Mouse (Mus musculus) brain, embryonic 14.5 days (tissue): Measurements from ENCODE around the gene Ptrh2.

ENCODE experiments used
- CTCF ChIP-seq: fragments of 200-500 bp; IDR thresholded peaks from 2 replicates; pipeline ENCODE4 v1.5.1; 2012; ENCODE audit warnings: inconsistent platforms, mild to moderate bottlenecking, moderate library complexity, borderline replicate concordance; ENCODE audit not compliant: insufficient read depth, insufficient read length; ENCODE audit errors: extremely low read depth
- POLR2A ChIP-seq: fragments of 200-500 bp; IDR thresholded peaks from 2 replicates; pipeline ENCODE4 v1.6.1; 2012; ENCODE audit warnings: mild to moderate bottlenecking, inconsistent platforms, borderline replicate concordance; ENCODE audit not compliant: poor library complexity, insufficient read depth, insufficient read length, severe bottlenecking; ENCODE audit errors: extremely low read depth

- TF ChIP-seq CTCF = no peak
- TF ChIP-seq POLR2A = no peak
These were observed 41.8 kb downstream of the Ptrh2 start for GRCm38 (mm10) chr11:86725607-86726006.
